ENCODE assay signal across 8 mouse cellular contexts in the genomic region with DNA sequence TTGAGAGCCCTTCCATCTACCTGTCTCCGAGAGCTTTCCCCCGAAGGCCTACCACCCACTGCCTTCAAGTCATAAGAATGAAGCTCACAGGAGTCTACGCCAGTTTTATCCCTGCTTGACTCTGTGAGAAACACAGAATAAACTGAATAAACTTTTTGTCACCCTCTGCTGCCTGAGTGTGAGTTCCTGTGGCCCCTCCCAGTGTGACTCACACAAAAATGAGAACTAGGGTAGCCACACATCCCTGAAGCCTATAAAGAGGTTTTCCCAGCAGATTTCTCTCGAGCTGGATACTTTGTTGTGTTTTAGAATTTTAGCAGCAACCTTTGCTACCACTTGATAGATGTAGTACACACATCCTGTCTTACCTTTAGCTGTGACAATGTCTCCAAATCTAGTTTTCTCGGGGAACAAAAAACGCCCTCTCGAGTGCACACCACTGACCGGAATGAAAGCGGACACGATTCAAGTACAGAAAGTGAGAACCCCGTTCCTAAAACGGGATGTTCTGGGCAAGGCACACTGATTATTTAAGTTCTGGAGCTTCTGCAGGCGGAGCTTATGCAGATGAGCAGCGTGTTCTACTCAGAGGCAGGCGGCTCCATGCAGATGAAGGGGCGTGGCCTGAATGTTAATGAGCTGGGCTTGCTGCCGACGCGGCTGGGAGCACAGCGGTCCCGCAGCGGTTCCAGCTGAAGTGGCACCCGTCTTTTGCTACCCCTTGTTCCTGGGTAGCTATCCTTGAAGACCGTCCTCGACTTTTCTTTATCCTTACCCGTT. TPM values are rescaled to one million over a fixed set of nuclear protein-coding genes. Genes with fewer than 3 reads are reported as not detected.
DNase-seq lines count a peak whose midpoint lies in the region; ATAC-seq and TF ChIP-seq lines count a peak whose summit lies in the region.

A gene (plus strand): TSS at position 631 of the 780 bp plus-strand sequence.

- H3K9me3 ChIP-seq in embryonic facial prominence, embryonic 13.5 days: no peaks in the 10 kb centered on the region
- H3K9me3 ChIP-seq in kidney, embryonic 14.5 days (ENCODE audit: control insufficient read depth, low read length): no peaks in the 10 kb centered on the region
- H3K9me3 ChIP-seq in limb, embryonic 15.5 days: no peaks in the 10 kb centered on the region
- H3K9me3 ChIP-seq in midbrain, postnatal 0 days (ENCODE audit: low read length): no peaks in the 10 kb centered on the region

- no peak for TF ChIP-seq CTCF in midbrain, postnatal 0 days (IDR thresholded peaks at IDR 0.05)

- peak; percentile 43; the same call in 1 of the 2 replicates for ATAC-seq in embryonic facial prominence, embryonic 13.5 days (ENCODE audit: insufficient number of reproducible peaks, insufficient read depth, low FRiP score, low TSS enrichment, low read depth)
- peak; percentile 71 for ATAC-seq in kidney, embryonic 14.5 days (ENCODE audit: low FRiP score, low TSS enrichment)
- ATAC-seq in limb, embryonic 15.5 days (ENCODE audit: insufficient number of reproducible peaks, low FRiP score, low TSS enrichment, low read depth): no peak
- ATAC-seq in midbrain, postnatal 0 days (ENCODE audit: low FRiP score): no peak

- peak within 1 kb of the TSS; percentile 73 for H3K9ac ChIP-seq in embryonic facial prominence, embryonic 13.5 days
- H3K9ac ChIP-seq in kidney, embryonic 14.5 days (ENCODE audit: low read depth, low read length): peak within 1 kb of the TSS; percentile 53
- H3K9ac ChIP-seq in limb, embryonic 15.5 days: peak within 1 kb of the TSS; percentile 60
- H3K9ac ChIP-seq in midbrain, postnatal 0 days (replicated peaks; ENCODE audit: low read length, poor library complexity, severe bottlenecking): peak within 1 kb of the TSS; percentile 65

- H3K4me3 ChIP-seq in embryonic facial prominence, embryonic 13.5 days: peak within 1 kb of the TSS; percentile 55
- H3K4me3 ChIP-seq in kidney, embryonic 14.5 days (ENCODE audit: low read length): peak within 1 kb of the TSS; percentile 52
- H3K4me3 ChIP-seq in limb, embryonic 15.5 days: peak within 1 kb of the TSS; percentile 49
- H3K4me3 ChIP-seq in midbrain, postnatal 0 days (ENCODE audit: low read depth, low read length): peak within 1 kb of the TSS; percentile 58

- peak within 1 kb of the TSS; percentile 96 for H3K4me2 ChIP-seq in embryonic facial prominence, embryonic 13.5 days
- peak within 1 kb of the TSS; percentile 94 for H3K4me2 ChIP-seq in kidney, embryonic 14.5 days (replicated peaks; ENCODE audit: low read depth, low read length)
- H3K4me2 ChIP-seq in limb, embryonic 15.5 days: peak within 1 kb of the TSS; percentile 95
- H3K4me2 ChIP-seq in midbrain, postnatal 0 days (ENCODE audit: low read depth, low read length, poor library complexity, severe bottlenecking): peak within 1 kb of the TSS; percentile 92

- H3K27ac ChIP-seq in embryonic facial prominence, embryonic 13.5 days: peak within 1 kb of the TSS; percentile 11; the same call in 1 of the 2 replicates
- 0 out of 2 replicates have a peak within 1 kb of the TSS, but pooled peaks have one; percentile 32 for H3K27ac ChIP-seq in kidney, embryonic 14.5 days (ENCODE audit: low read depth, low read length)
- H3K27ac ChIP-seq in limb, embryonic 15.5 days: peak within 1 kb of the TSS; percentile 28; the same call in 1 of the 2 replicates
- H3K27ac ChIP-seq in midbrain, postnatal 0 days (ENCODE audit: low read depth, low read length): 0 out of 2 replicates have a peak within 1 kb of the TSS, but pooled peaks have one; percentile 18

- peak; percentile 67 to 72 for DNase-seq in urinary bladder, adult 18-20 months (ENCODE audit: low spot score in 2 of 2)
- no peak for DNase-seq in urinary bladder, postnatal 10 days (ENCODE audit: low spot score)
- peak; percentile 84 to 89 for DNase-seq in heart, adult 9 months (ENCODE audit: low spot score in 2 of 2)
- peak; percentile 91 for DNase-seq in midbrain, postnatal 0 days (ENCODE audit: low spot score)
- peak; percentile 75 to 94 for DNase-seq in spleen, postnatal 10 days (ENCODE audit: low spot score in 2 of 2)

- 11% methylated on average over 26 of the region's 26 CpGs for WGBS in embryonic facial prominence, embryonic 13.5 days
- 12% methylated on average over 26 of the region's 26 CpGs for WGBS in kidney, embryonic 14.5 days
- WGBS in limb, embryonic 15.5 days: 11% methylated on average over 26 of the region's 26 CpGs
- 12% methylated on average over 26 of the region's 26 CpGs for WGBS in midbrain, postnatal 0 days

- peaks cover 42% of the 10 kb centered on the region for H3K4me1 ChIP-seq in embryonic facial prominence, embryonic 13.5 days
- H3K4me1 ChIP-seq in kidney, embryonic 14.5 days (ENCODE audit: control insufficient read depth, insufficient read depth, low read length): peaks cover 22% of the 10 kb centered on the region
- peaks cover 49% of the 10 kb centered on the region for H3K4me1 ChIP-seq in limb, embryonic 15.5 days
- peaks cover 19% of the 10 kb centered on the region; the same call in 1 of the 2 replicates for H3K4me1 ChIP-seq in midbrain, postnatal 0 days (ENCODE audit: insufficient read depth, low read length)

- H3K36me3 ChIP-seq in embryonic facial prominence, embryonic 13.5 days: peaks cover 4% of the 10 kb centered on the region; the same call in 1 of the 2 replicates
- H3K36me3 ChIP-seq in kidney, embryonic 14.5 days (ENCODE audit: control insufficient read depth, insufficient read depth, low read length): peaks cover 3% of the 10 kb centered on the region; the same call in 1 of the 2 replicates
- H3K36me3 ChIP-seq in limb, embryonic 15.5 days: peaks cover 3% of the 10 kb centered on the region; the same call in 1 of the 2 replicates
- H3K36me3 ChIP-seq in midbrain, postnatal 0 days (ENCODE audit: insufficient read depth, low read length): no peaks in the 10 kb centered on the region

- H3K27me3 ChIP-seq in embryonic facial prominence, embryonic 13.5 days: peaks cover 35% of the 10 kb centered on the region
- H3K27me3 ChIP-seq in kidney, embryonic 14.5 days (ENCODE audit: control insufficient read depth, insufficient read depth, low read length): peaks cover 15% of the 10 kb centered on the region; the same call in 1 of the 2 replicates
- H3K27me3 ChIP-seq in limb, embryonic 15.5 days: peaks cover 18% of the 10 kb centered on the region
- H3K27me3 ChIP-seq in midbrain, postnatal 0 days (ENCODE audit: insufficient read depth, low read length): 0 out of 2 replicates have a peak, but pooled peaks cover 3% of the 10 kb centered on the region

RNA-seq across cellular contexts. Expression of the gene that starts here (rescaled TPM):
- 1.8 and 2.5 TPM in 2 replicates for polyA plus RNA-seq in embryonic facial prominence, embryonic 13.5 days (2015; fragmentation: Nextera tagmentation; extraction: Ambion mirVana)
- 1.4 and 3.2 TPM in 2 replicates for polyA plus RNA-seq in kidney, embryonic 14.5 days (2014; fragmentation: Nextera tagmentation; extraction: Ambion mirVana)
- polyA plus RNA-seq in limb, embryonic 15.5 days (2015; fragmentation: Nextera tagmentation; extraction: Ambion mirVana): 2.2 and 2.3 TPM in 2 replicates
- 3.2 and 7.6 TPM in 2 replicates for total RNA-seq in midbrain, postnatal 0 days (2014; rRNA removed)
- 5.4 and 5.6 TPM in 2 replicates for polyA plus RNA-seq in midbrain, postnatal 0 days (2015; fragmentation: Nextera tagmentation; extraction: Ambion mirVana)

Comparison
In these comparisons a context has a peak if more than half of its experiments do, and no peak if none do; other contexts are left out.
1. ATAC-seq: peak in embryonic facial prominence, embryonic 13.5 days (single experiment) and kidney, embryonic 14.5 days (single experiment); none in limb, embryonic 15.5 days (single experiment) and midbrain, postnatal 0 days (single experiment).
2. Peak in every context shown above with its lines, with median percentiles within 50 percentile points of each other: H3K27ac ChIP-seq, H3K4me2 ChIP-seq, H3K4me3 ChIP-seq and H3K9ac ChIP-seq.